Mouse (Mus musculus): Measurements from ENCODE around the gene Ctdsp2.

DNA sequence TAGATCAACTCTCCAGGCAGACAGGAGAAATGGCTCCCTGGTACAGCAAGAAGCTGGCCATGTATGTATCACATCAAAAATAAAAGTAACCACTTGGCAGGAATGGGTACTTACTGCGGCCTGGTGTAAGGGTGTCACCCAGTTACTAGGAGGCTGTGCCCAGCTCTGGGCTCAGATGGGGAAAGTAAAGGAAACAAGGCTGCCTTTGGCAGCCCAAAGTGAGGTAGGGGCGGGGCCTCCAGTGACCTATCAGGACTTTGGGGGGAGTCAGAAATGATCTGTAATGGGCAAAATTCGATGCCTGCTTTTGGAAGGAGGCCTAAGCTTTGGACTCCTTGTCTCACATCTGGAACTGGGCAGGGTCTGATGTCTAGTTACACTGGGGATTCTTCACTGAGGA, 3.2 kb downstream of the Ctdsp2 start:
- TF ChIP-seq CHD1 (IDR thresholded peaks at IDR 0.05; ENCODE audit: low read depth, low read length) (no peak), CTCF (conservative IDR thresholded peaks at IDR 0.05 in 1 of 2, IDR thresholded peaks at IDR 0.05 in 1 of 2; ENCODE audit: low read depth in 2 of 2, low read length in 2 of 2) (no peak)
